Mouse (Mus musculus) myocyte (in vitro differentiated cells): ENCODE results near the gene Kyat3.

ENCODE experiments used
- CEBPB ChIP-seq: IDR thresholded peaks from 2 replicates; pipeline ENCODE4 v1.6.1; 2011; ENCODE audit warnings: mild to moderate bottlenecking, moderate library complexity; ENCODE audit not compliant: poor library complexity, insufficient read depth, severe bottlenecking
- E2F4 ChIP-seq: IDR thresholded peaks from one replicate; pipeline ENCODE4 v1.6.1; 2011; ENCODE audit warnings: mild to moderate bottlenecking, control low read depth, moderate library complexity; ENCODE audit not compliant: insufficient read depth
- MAX ChIP-seq: IDR thresholded peaks from one replicate; pipeline ENCODE4 v1.6.1; 2011; ENCODE audit warnings: low read depth, mild to moderate bottlenecking, control low read depth
- MYOD1 ChIP-seq, 3 experiments: IDR thresholded peaks; one replicate each; pipeline ENCODE4 v1.6.1; 2011; ENCODE audit warnings: control low read depth in 2 of 3, low read depth in 2 of 3, mild to moderate bottlenecking in 2 of 3, moderate library complexity in 1 of 3; ENCODE audit not compliant: insufficient read length in 2 of 3, control insufficient read depth in 1 of 3
- MYOG ChIP-seq, 3 experiments: IDR thresholded peaks; one replicate each; pipeline ENCODE4 v1.6.1; 2011; ENCODE audit warnings: control low read depth in 2 of 3, low read depth in 2 of 3, mild to moderate bottlenecking in 2 of 3; ENCODE audit not compliant: insufficient read length in 2 of 3, control insufficient read depth in 1 of 3, insufficient read depth in 1 of 3
- POLR2A ChIP-seq: IDR thresholded peaks from one replicate; pipeline ENCODE4 v1.6.1; 2011; ENCODE audit warnings: low read depth, mild to moderate bottlenecking, control low read depth, moderate library complexity; ENCODE audit not compliant: insufficient read length
- POLR2AphosphoS2 ChIP-seq: IDR thresholded peaks from one replicate; pipeline ENCODE4 v1.6.1; 2011; ENCODE audit warnings: low read depth, control low read depth; ENCODE audit not compliant: insufficient read length
- TCF12 ChIP-seq: IDR thresholded peaks from one replicate; pipeline ENCODE4 v1.6.1; 2011; ENCODE audit warnings: mild to moderate bottlenecking, control low read depth; ENCODE audit not compliant: poor library complexity, insufficient read depth, severe bottlenecking
- TCF3 ChIP-seq: IDR thresholded peaks from one replicate; pipeline ENCODE4 v1.6.1; 2011; ENCODE audit warnings: low read depth, control low read depth; ENCODE audit not compliant: insufficient read length
- USF1 ChIP-seq: IDR thresholded peaks from one replicate; pipeline ENCODE4 v1.6.1; 2011; ENCODE audit warnings: low read depth, mild to moderate bottlenecking, control low read depth, moderate library complexity

GRCm38 (mm10) chr3:142760356-142760755 is 59.5 kb downstream of the Kyat3 start:
- TF ChIP-seq POLR2A, result no peak
- TF ChIP-seq USF1, result no peak
- TF ChIP-seq E2F4, result no peak
- TF ChIP-seq TCF12, result no peak
- TF ChIP-seq MYOD1 (IDR thresholded peaks at IDR 0.05; ENCODE audit: control insufficient read depth in 1 of 3, insufficient read length in 2 of 3, low read depth in 2 of 3), result no peak
- TF ChIP-seq CEBPB, result no peak
- TF ChIP-seq MYOG (IDR thresholded peaks at IDR 0.05; ENCODE audit: control insufficient read depth in 1 of 3, insufficient read depth in 1 of 3, insufficient read length in 2 of 3, low read depth in 2 of 3), result no peak
- no peak for TF ChIP-seq POLR2AphosphoS2
- no peak for TF ChIP-seq MAX
- no peak for TF ChIP-seq TCF3
